Mouse (Mus musculus) ZHBTc4 (cell line): ENCODE measurements around the gene Sema4b.
A peak's percentile ranks its signal among the peaks of the same experiment; 100 is the strongest.

Experiments used
- DNase-seq: peaks from one replicate; pipeline ENCODE4 v3.0.0-alpha.2; 2011; ENCODE audit warnings: low read depth, low spot score

The Sema4b gene

GRCm38 (mm10) chr7:80216566-80216965 is 29.9 kb downstream of the Sema4b start:
- DNase-seq = peak; percentile 35

- no peak for DNase-seq
These were observed 32.0 kb downstream of the Sema4b start for GRCm38 (mm10) chr7:80218666-80219065.

GRCm38 (mm10) chr7:80220237-80220797 is 33.7 kb downstream of the Sema4b start:
- no peak for DNase-seq

GRCm38 (mm10) chr7:80221179-80221750 is 34.6 kb downstream of the Sema4b start:
- DNase-seq = peak; percentile 71

GRCm38 (mm10) chr7:80227065-80227464 is 40.4 kb downstream of the Sema4b start:
- DNase-seq = no peak

GRCm38 (mm10) chr7:80230196-80230595 is 43.6 kb downstream of the Sema4b start:
- no peak for DNase-seq

- peak; percentile 85 for DNase-seq
These were observed 45.4 kb downstream of the Sema4b start for GRCm38 (mm10) chr7:80231971-80232488.

GRCm38 (mm10) chr7:80232489-80233029 is 45.9 kb downstream of the Sema4b start, which contains the start of the genes Cib1 and Gdpgp1:
Gene Cib1, minus strand, starts transcription at chr7:80232813.
Gene Gdpgp1, plus strand, starts transcription at chr7:80232865.
- DNase-seq = peak; percentile 99

- no peak for DNase-seq
These were observed 47.2 kb downstream of the Sema4b start for GRCm38 (mm10) chr7:80233799-80234198.

- DNase-seq = peak; percentile 80
These were observed 51.9 kb downstream of the Sema4b start for GRCm38 (mm10) chr7:80238542-80238941.

- no peak for DNase-seq
These were observed 55.0 kb downstream of the Sema4b start for GRCm38 (mm10) chr7:80241661-80242060.

- no peak for DNase-seq
These were observed 58.2 kb downstream of the Sema4b start for GRCm38 (mm10) chr7:80244851-80245250.

GRCm38 (mm10) chr7:80246148-80246721 is 59.6 kb downstream of the Sema4b start, which contains the start of gene Ttll13:
Gene Ttll13, plus strand, starts transcription at chr7:80246376.
- peak; percentile 100 for DNase-seq

GRCm38 (mm10) chr7:80246859-80247258 is 60.2 kb downstream of the Sema4b start:
- no peak for DNase-seq

- DNase-seq = no peak
These were observed 65.8 kb downstream of the Sema4b start for GRCm38 (mm10) chr7:80252437-80252836.

- no peak for DNase-seq
These were observed 66.2 kb downstream of the Sema4b start for GRCm38 (mm10) chr7:80252886-80253285.

GRCm38 (mm10) chr7:80255981-80256380 is 69.3 kb downstream of the Sema4b start:
- DNase-seq = no peak

GRCm38 (mm10) chr7:80257706-80258105 is 71.1 kb downstream of the Sema4b start:
- no peak for DNase-seq

- DNase-seq = peak; percentile 93
These were observed 74.2 kb downstream of the Sema4b start, which contains the start of gene Ngrn for GRCm38 (mm10) chr7:80260625-80261371. Gene Ngrn, plus strand, starts transcription at chr7:80261215.

GRCm38 (mm10) chr7:80261372-80261990 is 74.8 kb downstream of the Sema4b start:
- DNase-seq = no peak

- no peak for DNase-seq
These were observed 78.0 kb downstream of the Sema4b start for GRCm38 (mm10) chr7:80264606-80265005.
